Mouse (Mus musculus) embryo, embryonic 11 days (tissue): ENCODE results near the gene Hebp1.
A peak's percentile ranks its signal among the peaks of the same experiment; 100 is the strongest.

Experiments
- DNase-seq: peaks from one replicate; pipeline ENCODE4 v3.0.0-alpha.2; 2015

Hebp1 gene

DNA sequence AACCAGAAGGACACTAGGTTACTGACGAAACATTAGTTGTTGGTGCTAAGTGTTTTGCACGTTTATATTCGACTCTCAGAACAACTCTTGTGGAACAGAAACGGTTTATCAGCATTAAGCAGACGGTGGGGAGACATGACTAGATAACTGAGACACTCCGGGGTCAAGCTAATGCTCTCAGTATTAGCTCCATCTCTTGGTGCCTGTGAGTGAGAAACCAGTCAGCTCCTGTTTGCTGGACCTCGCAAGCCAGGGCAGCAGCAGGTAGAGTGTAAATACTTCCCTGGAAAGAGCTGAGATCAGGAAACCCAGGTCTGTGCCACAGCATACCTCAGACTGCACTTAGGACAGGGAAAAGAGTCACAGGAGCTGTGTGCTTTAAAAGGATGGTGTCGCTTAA, 1.1 kb downstream of the Hebp1 start:
- DNase-seq: no peak

DNA sequence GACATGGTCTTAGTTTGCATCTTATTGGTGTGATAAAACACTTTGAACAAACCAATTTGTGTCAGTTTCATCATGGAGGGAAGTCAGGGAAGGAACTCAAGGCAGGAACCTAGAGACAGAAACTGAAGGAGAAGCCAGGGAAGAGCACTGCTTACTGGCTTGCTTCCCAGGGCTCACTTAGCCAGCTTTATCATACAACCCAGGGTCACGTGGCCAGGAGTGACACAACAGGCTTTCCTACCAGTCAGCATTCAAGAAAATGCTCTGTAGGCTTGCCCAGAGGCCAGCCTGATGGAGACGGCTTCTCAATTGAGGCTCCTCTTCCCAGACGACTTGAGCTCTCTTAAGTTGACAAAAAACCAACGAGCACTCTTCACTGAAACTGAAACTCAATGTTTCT, 2.9 kb downstream of the Hebp1 start:
- no peak for DNase-seq

DNA sequence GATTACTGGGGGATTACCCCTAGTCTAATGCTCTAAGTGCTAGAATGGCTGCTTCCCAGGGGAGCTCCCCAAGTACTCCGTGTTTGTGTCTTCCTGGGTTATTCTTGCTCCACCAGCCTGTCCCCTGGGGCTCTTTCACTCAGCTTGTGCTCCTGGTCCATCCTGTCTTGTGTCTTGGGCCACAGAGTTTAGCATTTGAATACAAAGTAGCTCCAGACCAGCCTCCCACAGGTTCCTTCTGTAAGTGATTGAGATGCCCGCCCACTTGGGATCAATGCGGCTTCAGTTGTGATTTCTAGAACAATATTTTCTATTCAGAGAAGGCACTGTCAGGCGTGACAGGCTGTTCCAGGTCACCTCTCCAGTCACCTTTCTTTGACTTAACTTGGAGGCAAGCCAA, 4.1 kb downstream of the Hebp1 start:
- no peak for DNase-seq

- no peak for DNase-seq
These were observed 4.8 kb downstream of the Hebp1 start for GRCm38 (mm10) chr6:135192993-135193392.

- no peak for DNase-seq
These were observed 5.9 kb downstream of the Hebp1 start for GRCm38 (mm10) chr6:135191906-135192305.

GRCm38 (mm10) chr6:135190122-135190521, 7.7 kb downstream of the Hebp1 start:
- no peak for DNase-seq

GRCm38 (mm10) chr6:135188629-135189028, 9.2 kb downstream of the Hebp1 start:
- DNase-seq: no peak

- no peak for DNase-seq
These were observed 10.5 kb downstream of the Hebp1 start for GRCm38 (mm10) chr6:135187076-135187917.

GRCm38 (mm10) chr6:135183961-135184360, 13.9 kb downstream of the Hebp1 start:
- no peak for DNase-seq

- no peak for DNase-seq
These were observed 14.9 kb downstream of the Hebp1 start for GRCm38 (mm10) chr6:135182925-135183324.

- DNase-seq: no peak
These were observed 19.2 kb downstream of the Hebp1 start for GRCm38 (mm10) chr6:135178599-135178998.

DNA sequence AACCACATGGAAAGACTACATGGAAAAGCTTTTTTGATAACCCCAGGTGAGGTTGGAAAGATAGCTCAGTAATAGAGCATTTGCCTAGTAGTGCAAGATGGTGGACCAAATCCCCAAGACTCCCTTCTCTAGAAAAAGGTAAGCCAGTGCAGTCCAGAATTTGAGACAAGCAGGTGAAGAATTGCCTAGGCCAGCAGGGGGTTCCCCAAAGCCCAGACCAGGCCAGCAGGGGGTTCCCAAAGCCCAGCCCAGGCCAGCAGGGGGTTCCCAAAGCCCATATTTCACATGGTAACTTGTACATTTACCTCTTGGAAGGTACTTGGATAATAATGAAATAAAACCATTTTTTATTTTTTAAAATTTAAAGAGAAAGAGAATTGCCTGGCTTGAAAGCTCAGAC, 20.6 kb downstream of the Hebp1 start:
- no peak for DNase-seq

GRCm38 (mm10) chr6:135175014-135175413, 22.8 kb downstream of the Hebp1 start:
- DNase-seq: no peak

- no peak for DNase-seq
These were observed 26.1 kb downstream of the Hebp1 start for GRCm38 (mm10) chr6:135171736-135172135.

GRCm38 (mm10) chr6:135169246-135169645, 28.6 kb downstream of the Hebp1 start:
- no peak for DNase-seq

GRCm38 (mm10) chr6:135168471-135168870, 29.4 kb downstream of the Hebp1 start:
- DNase-seq: no peak

DNA sequence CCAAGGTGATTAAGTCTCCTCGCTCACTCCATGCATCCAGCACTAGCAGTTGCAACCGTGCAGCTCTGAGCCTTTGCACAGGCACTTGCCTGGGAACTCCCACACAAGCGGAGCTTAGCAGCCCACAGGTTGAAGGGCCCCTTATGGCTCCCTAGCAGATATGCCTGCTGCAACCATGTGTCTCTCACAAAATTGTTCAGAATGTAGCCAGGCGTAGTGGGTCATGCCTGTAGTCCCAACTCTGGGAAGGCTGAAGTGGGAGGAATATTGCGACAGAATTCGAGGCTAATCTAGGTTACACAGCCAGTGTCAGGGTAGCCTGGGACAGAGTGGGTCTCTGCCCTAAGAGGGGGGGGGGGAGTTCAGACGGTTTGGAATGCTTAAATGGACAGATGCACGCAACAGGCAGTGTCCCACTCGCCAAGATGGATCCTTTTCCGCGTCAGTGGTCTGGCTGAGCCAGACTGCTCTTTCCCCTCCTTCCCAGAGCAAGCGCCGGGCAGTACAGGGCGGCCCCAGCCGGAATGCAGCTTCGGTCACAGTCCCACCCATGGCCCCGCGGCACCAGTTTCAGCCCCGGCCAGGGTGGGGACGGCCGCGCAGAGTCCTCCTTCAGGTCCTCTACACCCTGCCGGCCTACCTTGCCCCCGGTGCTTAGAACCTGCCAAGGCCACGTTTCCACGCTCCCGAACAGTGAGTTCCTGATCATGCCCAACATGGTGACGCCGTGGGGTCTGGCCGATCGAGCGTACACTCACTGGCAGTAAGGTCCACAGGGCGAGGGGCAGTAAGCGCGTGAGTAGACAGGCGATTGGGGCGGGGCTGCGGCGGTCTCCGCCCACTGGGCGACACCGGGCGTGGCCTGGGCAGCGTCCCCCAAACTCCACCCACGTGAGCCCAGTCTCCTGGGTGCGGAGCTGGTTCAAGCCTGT, 30.2 kb downstream of the Hebp1 start:
- peak; percentile 89 for DNase-seq

DNA sequence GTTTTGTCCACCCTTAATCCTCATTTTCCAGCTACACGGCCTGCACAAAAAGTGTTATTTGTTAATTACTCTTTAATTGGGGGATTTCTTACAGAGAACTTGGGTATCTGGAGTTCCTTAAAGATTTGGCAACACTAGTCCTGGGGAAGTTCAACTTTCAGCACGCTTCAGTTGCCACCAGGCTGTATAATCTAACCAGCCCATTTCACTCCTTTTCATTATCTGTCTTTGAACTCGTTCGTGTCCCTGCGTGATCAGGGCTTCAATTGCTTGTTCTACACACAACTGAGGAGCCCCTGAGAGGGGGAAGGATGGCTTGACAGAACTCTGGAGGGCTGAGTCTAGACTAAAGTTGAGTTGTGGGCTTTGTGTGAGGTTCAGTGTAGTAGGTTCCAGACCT, 31.1 kb downstream of the Hebp1 start:
- no peak for DNase-seq

DNA sequence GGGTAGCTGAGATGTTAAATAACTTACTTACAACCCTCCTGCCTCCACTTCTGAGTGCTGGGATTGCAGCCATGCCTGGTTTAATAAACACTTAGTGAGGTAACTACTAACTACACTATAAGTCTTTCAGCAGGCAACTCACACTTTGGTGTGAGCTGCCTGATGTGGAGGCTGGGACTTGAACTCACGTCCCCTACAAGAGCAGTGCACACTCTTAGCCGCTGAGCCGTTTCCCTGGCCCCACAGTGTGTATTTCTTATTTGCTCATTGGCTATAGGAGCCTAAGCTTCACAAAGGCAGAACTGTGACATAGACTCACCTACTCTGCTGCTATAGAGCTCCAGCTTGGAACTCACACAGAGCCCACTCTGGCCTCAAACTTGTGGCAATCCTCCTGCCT, 31.6 kb downstream of the Hebp1 start:
- no peak for DNase-seq

GRCm38 (mm10) chr6:135165706-135166105, 32.1 kb downstream of the Hebp1 start:
- DNase-seq: no peak

- DNase-seq: no peak
These were observed 32.6 kb downstream of the Hebp1 start for GRCm38 (mm10) chr6:135165191-135165590.

DNA sequence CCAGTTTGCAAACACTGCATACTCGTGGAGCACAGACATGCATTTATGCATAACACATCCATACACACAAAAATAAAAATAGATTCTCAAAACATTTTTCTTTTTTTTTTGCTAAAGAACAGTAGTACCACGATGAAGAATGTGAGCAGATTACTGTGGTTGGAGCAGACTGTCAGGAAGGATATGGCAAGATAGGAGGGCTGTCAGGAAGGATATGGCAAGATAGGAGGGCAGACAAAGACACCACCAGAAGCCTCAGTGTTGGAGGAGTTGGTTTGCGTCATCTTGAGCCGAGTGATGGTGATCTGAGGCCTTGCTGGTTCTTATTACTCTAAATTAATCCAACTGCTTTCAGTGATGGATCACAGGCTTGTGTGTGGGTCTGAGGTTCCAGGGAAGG, 35.0 kb downstream of the Hebp1 start:
- no peak for DNase-seq

- DNase-seq: no peak
These were observed 35.5 kb downstream of the Hebp1 start for GRCm38 (mm10) chr6:135162311-135162710.

- DNase-seq: no peak
These were observed 36.5 kb downstream of the Hebp1 start for GRCm38 (mm10) chr6:135161356-135161755.
